Comparison of ENCODE assay signal across 28 mouse cellular contexts in the genomic region with DNA sequence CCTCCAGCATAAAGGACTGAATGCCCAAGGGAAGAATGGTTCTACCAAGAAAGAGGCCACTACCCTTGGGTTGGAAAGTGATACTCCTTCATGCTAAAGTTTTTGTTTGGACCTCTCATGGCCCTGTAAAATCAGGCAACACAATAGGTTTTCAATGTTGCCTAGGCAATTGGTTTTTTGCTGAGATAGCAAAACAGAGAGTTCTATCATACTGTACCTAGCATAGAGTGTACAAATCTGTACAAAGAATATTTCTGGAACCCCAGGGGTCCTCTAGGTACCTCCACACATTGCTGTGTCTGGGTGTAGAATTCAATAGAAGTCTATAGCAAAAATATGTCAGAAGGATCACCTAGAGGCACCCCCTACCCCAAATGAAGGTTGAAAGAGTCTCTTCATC.
"Had no signal": no experiment of that assay in that cellular context is flagged by ENCODE, and none has a peak within 500 bp of the region (broad histone marks: within the 10 kb centered on the region; RNA-seq: fewer than 3 reads in every experiment).

No protein-coding gene starts in this region.

- H3K27me3 ChIP-seq: embryonic facial prominence, embryonic 15.5 days; forebrain, embryonic 13.5 days; forebrain, embryonic 15.5 days had no signal

- H3K4me2 ChIP-seq: embryonic facial prominence, embryonic 12.5 days; embryonic facial prominence, embryonic 13.5 days; embryonic facial prominence, embryonic 15.5 days; forebrain, embryonic 12.5 days; forebrain, embryonic 13.5 days; forebrain, embryonic 15.5 days had no signal

- H3K27ac ChIP-seq: embryonic facial prominence, embryonic 10.5 days; embryonic facial prominence, embryonic 12.5 days; embryonic facial prominence, embryonic 13.5 days; embryonic facial prominence, embryonic 15.5 days; forebrain, embryonic 10.5 days; forebrain, embryonic 12.5 days; forebrain, embryonic 13.5 days; forebrain, embryonic 15.5 days; gastrocnemius, adult 2 months; heart, adult 2 months had no signal

- H3K9ac ChIP-seq: embryonic facial prominence, embryonic 12.5 days; embryonic facial prominence, embryonic 13.5 days; embryonic facial prominence, embryonic 15.5 days; forebrain, embryonic 12.5 days; forebrain, embryonic 13.5 days; forebrain, embryonic 15.5 days; forebrain, postnatal 0 days had no signal

- H3K36me3 ChIP-seq: embryonic facial prominence, embryonic 10.5 days; embryonic facial prominence, embryonic 12.5 days; embryonic facial prominence, embryonic 13.5 days; embryonic facial prominence, embryonic 15.5 days; forebrain, embryonic 10.5 days; forebrain, embryonic 12.5 days; forebrain, embryonic 15.5 days had no signal

- H3K4me3 ChIP-seq: embryonic facial prominence, embryonic 10.5 days; embryonic facial prominence, embryonic 12.5 days; embryonic facial prominence, embryonic 13.5 days; embryonic facial prominence, embryonic 15.5 days; erythroblast, embryonic 14.5 days; forebrain, embryonic 10.5 days; forebrain, embryonic 12.5 days; forebrain, embryonic 13.5 days; forebrain, embryonic 15.5 days; gastrocnemius, adult 2 months; heart, adult 2 months had no signal

- H3K4me1 ChIP-seq: forebrain, embryonic 15.5 days had no signal

- ATAC-seq: forebrain, embryonic 13.5 days; forebrain, embryonic 14.5 days; forebrain, embryonic 15.5 days; forebrain, embryonic 16.5 days; forebrain, postnatal 0 days had no signal

- DNase-seq: cerebellum, adult 8-10 months; cerebellum, adult 9-10 months; cerebellum, adult 9-11 months; cerebellum, postnatal 10 days; cerebellum, postnatal 14 days; cerebellum, postnatal 25 days; cerebellum, postnatal 36 days; embryo, embryonic 11 days; forebrain, postnatal 0 days; gastrocnemius, adult 2 months; gastrocnemius, postnatal 10 days; gastrocnemius, postnatal 14 days; gastrocnemius, postnatal 25 days; gastrocnemius, postnatal 36 days; heart, adult 11 months; heart, adult 18-20 months; heart, adult 2 months had no signal

- H3K9me3 ChIP-seq: embryonic facial prominence, embryonic 10.5 days; embryonic facial prominence, embryonic 12.5 days; embryonic facial prominence, embryonic 13.5 days; embryonic facial prominence, embryonic 15.5 days; forebrain, embryonic 10.5 days; forebrain, embryonic 12.5 days; forebrain, embryonic 13.5 days; forebrain, embryonic 15.5 days had no signal
